Mouse (Mus musculus) kidney, postnatal 36 days (tissue): Measurements from ENCODE around the gene Ggact.

Source experiments
- DNase-seq, 2 experiments: peaks; one replicate each; pipeline ENCODE4 v3.0.0; 2021 to 2022; ENCODE audit warnings: mixed read lengths in 2 of 2

Gene Ggact

DNA sequence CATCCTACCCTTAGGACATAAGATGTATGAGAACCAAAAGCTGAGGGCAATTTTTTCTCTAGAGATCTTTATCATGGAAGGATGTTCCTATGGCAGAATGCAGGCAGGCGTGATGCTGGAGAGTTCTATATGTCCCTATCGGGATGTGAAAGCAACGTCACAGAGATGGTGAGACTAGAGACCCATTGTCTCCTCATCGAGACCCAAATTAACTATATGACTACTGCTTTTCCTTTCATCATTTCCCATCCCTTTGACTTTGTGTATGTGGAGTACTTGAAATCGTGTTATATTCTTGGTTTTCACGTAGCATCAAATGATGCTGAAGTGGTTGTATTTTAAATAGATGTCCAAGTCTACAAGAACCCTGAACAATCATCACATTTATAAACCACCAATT lies at the start of gene Ggact:
Gene Ggact (minus strand): TSS at position 101 of the 400 bp plus-strand sequence.
- DNase-seq, result no peak

DNA sequence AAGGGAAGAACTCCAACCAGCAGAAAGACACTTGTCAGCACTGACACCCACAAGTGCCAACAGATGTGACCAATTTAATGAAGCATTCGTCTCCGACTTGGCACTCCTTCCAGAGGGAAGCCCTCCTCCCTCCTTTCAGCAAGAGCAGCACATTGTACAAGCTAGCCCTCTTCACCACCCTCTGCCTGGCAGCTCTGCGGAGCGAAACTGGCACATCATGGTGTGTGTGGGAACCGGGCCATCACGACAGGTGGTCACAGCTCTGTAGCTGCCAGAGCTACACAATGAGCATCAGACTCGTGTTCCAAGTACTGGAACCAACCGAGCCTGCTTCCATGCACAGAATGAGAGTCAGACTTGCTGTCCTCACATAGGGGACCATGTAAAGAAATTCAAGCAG lies 44.4 kb upstream of the Ggact start:
- no peak for DNase-seq

DNA sequence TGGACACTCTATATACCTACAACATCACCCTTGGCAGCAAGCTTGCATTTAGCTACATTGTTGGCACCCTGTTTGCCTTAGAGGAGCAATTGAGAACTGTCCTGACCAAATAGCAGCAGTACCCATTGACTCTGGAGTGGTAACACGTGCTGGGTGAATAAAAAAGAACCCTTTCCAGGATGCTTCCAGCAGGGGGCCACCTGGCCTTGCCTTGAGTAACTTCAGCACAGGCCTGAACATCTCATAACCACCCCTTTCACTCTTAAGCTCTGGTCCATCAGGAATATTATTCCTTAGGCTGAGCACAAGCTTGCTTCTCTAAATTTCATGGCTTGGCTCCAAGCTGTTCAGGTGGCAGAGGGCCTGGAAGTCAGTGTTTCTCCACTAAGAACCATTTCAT lies 39.8 kb upstream of the Ggact start:
- peak; percentile 69 to 84 for DNase-seq

DNA sequence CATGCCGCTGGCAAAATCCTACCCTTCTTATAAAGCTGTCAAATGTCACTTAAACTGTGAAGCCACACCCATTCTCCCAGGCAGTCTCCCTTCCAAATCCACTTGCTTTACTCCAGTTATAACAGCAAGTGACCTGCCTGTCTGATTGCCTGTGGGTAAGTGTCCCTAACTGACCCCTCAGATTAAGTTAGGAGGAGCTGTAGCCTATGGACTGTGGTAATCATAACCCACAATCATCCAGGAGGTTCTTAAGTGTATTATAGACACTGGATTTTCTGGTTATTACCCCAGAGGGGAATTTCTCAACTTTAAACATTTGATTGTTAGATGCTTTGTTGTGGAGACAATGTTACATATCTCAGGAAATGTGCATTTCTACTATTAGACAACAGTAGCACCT lies 39.0 kb upstream of the Ggact start:
- no peak for DNase-seq

DNA sequence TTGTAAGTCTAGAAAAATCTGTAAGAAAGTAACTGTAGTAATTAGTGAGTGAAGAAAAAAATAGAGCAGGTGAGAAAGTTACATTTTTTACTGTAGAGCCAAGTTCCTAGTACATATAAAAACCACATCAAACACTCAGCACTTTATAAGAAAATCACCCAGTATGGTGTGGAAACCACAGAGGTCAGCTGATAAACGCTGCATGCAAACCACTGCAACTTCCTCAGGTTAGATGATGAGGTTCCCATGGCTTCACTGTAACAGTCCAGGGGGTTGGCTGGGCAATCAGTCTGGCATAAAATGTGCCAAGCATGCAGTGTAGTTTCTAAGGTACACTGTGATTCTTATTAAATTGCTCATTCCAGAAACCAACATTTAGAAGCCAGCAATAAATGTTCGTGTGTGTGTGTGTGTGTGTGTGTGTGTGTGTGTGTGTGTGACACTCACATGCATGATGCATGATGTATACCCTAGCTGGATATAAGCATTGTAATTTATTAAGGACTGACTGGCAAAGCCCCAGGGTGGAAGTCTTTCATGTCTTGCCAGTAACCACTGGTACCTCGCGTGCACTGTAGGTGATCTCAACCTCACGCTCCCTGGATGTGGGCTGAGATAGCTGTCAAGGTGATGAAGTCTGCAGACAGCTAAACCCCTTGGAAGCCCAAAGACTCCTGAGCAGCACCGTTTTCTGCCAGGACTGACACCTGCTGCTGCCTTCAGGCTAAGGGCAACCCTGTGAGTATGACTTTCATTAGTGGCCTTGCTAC lies 38.3 kb upstream of the Ggact start:
- no peak for DNase-seq

DNA sequence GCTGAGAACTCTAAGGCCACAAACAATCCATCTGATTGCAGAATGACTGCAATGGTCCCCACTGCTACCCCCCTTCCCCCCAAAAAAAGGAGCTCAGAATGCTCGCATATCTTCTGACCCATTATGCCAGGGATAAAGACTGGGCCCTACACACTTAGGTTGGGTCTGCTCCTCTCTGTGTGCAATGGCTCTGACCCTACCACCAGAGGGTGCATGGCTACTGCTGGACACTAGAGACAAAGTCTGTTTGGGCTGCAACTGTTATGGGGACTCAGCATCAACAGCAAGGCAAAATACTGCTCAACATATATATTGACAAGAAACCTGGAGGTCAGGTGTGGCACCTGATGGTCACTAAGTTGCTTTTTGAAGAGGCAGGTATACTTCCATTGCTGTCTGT lies 37.4 kb upstream of the Ggact start:
- peak in 1 of 2 experiments; percentile 18 for DNase-seq

DNA sequence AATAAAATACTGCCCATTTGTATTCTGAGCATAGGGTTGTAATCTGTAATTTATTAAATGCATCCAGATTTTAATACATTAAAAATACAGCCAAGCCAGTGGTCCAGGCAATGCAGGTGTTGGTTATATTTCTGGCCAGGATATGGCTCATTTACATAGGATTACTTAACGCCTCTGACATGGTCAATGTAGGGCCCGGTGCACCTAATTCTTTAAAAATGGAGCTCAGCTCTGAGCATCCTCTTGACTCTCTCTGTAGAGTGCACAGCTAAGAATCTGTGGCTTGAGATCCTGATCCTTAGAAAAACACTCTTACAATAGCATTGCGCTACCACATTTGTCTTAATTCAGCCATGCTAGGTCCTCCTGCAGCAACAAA lies 29.9 kb upstream of the Ggact start:
- no peak for DNase-seq

DNA sequence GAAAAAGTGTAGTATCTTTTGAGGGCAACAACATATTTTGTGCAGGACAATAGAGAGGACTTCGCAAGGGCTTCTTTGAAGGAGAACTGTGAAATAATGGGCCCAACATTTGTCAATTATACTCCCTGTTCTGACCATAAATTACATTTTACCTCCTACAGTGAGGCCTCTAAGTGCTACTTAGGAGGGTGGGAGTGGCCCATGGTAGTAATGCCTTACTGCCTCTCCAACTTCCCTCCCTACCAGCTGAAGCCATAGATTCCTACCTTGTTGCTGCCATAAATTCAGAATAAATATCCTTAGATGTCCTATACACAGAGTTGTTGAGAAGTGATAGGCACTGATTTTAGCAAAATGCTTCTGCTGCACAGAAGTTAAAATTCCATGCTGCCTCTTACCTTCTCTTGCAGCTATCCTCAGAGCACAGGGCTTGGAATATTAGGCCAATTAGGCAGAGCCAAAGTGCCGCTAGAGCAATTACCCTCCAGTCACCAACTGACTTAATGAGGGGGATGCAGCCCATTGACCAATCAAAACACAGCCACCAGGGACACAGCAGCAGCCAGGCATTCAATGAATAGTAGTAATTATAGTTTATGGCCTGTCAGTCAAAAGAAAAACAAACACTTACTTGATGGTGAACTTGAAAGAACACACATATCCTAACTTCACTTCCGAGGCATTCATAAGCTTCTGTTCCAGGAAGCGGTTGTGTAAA lies 29.4 kb upstream of the Ggact start:
- peak in 1 of 2 experiments; percentile 16 for DNase-seq

DNA sequence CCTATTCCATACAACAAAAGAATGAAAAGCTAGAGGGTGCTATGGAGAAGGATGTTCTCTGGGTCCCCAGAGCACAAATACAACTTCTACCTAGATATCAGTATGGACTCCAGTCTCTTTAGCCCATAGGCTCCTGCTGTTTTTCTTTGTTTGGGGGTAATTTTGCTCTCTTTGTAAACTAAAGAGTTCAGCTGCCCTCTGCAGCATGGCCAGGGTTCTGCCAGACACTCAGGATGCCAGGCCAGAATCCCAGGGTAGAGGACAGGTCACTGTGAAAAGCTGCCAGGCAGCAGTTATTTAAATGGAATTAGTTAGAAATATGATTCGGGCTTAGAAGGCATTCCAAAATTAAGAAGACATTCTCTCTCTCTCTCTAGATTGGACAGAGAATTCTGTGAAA lies 22.9 kb upstream of the Ggact start:
- DNase-seq, result no peak

DNA sequence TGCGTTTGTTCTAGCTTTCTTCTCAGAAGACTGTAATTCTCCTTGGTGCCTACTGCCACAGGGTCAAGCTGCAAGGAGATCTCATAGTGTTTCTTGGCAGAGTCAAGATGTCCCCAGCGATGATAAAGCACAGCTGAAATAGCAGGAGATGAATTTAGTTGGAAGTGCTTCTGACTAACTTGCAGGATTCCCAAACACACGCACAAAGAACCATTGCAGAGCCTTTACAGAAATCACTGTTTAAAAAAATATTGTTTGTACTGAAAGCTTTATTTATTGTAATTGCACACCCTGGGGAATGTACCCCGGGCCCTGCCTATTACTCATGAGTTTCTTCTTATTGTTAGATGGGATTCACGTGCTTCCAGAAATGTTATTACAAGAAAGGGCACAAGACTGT lies 6.5 kb upstream of the Ggact start:
- no peak for DNase-seq

DNA sequence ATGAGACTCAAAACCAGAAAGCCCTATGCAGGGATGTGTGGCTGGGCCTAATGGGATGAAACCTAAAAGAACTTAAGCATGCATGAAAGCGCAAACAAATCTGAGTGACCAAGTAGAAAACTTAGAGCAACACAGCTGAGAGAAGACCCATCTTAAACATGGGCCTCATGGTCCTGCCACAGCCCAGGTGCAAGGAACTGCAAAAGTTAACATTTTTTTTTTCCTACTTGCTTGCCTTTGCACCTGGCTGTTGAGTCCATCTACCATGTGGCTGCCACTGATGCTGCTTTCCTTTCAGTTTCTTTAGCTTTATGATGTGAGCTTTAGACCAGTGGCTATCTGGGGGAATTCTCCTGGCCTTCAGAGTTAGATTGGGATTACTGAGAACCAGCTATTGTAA lies 4.1 kb upstream of the Ggact start:
- no peak for DNase-seq

DNA sequence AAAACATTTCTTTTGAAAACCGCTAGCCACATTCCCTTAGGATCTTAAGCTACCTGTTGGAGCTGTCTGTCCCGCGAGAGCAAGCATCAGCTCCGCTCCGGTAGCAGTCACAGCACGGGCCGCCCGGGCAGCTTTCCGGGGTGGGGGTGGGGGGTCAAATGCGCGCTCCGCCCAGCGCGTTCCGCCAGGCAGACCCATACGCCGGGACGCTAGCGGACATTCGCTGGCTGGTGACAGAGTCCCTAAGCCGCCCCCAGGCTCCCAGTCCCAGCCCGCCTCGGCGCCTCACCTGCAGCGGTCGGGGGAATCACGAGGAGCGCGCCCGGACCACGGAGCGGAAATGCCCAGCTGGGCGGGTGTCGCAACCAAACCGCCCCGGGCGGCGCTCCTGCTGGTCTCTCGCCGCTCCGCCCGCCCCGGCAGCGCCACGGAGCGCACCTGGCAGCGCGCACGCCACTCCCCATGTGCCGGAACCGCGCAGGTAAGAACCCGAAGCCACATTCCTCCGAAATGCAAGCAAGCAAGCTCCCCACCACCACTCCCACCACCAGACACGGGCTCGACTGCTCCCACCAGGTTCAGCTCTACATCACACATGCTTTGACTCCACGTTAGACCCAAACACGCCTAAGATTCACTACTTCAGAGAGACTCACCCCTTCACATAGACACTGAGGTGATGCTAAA lies 602 bp downstream of the Ggact start:
- DNase-seq, result peak; percentile 83 to 90

DNA sequence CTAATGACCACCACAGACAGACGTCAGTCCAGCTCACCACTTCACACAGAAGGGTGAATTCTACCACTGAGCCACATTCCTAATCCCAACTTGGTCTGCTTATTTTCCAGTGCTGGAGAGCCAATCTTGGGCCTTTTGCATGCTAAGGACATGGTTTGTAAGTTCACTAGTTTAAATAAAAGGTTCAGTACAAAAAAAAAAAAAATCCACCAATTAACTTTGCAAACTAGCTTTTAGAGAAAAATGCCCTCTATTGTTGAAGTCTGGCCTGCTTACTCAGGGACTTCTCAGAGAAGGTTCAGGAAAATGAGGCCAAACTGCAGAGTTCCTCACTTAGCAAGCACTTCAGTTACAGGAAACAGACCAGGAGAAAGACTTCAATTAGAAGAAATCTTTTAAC lies 1.4 kb downstream of the Ggact start:
- peak in 1 of 2 experiments; percentile 21 for DNase-seq

DNA sequence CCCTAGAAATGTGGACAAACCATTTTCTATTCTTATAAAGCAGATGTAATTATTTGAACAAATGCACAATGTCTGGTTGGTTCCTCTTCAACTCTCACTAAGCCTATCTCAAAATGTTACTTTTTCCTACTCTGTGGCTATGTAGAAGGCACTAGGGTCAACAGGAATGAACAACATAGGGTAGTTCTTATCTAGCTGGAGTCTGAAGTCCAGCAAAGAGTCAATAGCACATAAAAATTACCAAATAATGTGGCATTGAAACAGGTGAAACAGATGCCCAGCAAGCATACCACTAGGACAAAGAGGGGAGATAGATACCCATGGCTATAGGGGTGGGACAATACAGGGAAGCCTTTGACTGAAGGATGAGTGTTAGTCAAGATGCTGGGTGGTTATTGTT lies 2.3 kb downstream of the Ggact start:
- no peak for DNase-seq

DNA sequence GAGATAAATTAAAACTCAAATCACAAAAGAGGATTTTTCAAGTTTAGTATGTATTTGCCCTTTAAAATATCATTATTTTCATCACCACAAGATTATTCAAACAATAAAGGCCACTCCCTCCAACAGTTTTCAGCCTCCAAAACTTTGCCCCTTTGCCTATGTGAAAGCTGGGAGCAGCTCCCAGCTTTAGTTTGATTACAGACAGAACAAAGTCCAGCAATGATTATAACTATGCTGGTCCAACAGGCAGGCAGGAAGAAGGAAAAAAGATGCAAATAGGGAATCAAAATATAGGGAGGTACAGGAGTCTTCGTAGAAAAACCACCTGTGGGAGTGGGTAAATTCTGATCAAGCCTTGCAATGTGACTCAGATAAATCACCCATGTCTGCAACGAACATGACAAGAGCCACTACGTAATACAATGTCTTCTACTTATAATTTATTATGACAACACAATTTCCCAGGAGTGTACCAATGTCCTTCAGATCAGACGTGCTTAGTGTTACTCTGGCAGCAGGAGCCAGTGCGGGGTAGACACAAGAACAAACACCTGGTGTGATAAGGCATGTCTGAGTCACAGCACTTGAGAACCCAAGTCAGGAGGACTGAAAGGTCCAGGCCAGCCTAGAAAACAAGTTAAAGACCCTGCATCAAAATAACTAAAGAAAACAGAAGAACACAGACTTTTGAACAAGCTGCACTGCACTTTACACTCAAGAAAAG lies 4.0 kb downstream of the Ggact start:
- no peak for DNase-seq

DNA sequence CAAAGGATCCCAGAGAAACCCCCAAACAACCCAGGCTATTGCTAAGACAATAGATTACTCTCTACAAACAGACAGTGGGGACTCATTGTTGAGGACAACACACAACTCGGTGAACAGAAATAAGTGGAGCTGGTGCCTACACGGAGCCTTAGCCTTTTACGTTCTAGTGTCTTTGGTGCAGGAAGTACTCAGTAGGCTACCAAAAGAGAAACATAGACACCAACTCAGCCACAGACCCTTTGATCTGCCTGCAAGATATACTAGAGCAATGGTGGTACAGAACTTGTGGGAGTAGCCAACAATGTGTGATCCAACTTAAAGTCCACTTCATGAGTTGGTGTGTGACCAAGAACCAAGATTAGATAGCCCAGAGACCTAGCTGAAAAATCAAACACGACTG lies 5.5 kb downstream of the Ggact start:
- DNase-seq, result no peak

DNA sequence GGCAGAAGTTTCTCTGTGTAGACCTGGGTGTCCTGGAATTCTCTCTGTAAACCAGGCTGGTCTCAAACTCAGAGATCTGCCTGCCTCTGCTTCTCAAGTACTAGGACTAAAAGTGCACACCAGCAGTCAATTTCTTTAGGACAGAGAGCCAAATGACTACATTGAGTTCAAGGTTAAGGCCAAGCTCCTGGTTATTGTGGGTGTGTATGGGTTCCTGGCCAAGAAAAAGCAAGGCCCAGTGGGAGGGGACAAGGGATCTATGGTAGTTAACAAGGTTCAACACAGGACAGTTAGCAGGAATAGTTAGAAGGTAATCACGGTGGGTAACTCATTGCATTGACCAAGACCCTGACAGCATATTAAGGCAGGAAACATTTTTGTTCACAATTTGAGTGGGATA lies 8.6 kb downstream of the Ggact start:
- DNase-seq, result peak in 1 of 2 experiments; percentile 20

DNA sequence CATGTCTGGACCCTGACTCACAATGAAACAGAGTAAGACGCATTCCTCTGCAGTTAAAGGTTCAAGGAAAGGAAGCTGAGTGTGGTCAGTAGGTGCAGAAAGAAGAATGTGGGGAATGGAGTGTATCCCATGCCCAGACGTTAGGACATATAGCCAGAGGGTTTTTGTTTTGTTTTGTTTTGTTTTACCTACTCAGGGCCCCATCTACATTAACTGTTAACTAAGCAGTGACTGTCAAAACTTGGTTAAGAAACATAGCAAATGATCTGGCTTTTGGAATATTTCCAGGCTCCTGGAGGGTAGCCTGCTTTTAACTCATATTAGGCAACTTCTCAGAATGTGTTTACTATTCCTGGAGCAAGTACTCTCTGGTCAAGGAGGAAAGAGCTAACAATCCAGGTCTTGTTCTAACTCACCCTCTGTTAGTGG lies 9.6 kb downstream of the Ggact start:
- DNase-seq, result peak; percentile 45 to 84

DNA sequence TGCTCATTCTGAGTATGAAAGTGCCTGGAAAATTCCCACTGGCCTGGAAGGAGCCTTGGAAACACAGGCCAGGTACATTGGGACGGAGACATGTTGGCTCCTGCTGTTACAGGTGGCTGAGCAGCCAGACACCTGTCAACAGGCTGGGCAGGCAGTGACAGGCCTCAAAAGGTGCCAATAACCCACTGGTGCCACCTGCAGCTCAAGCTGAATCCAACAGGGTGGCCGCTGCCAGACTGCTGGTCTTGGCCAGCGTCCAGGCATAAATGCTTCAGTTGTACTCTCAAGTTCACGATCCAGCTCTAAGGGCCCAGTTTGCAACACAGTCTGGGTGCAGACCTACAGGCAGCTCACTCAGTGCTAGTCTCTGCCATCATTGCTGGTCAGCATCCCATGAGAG lies 10.7 kb downstream of the Ggact start:
- DNase-seq, result peak; percentile 93 to 94

DNA sequence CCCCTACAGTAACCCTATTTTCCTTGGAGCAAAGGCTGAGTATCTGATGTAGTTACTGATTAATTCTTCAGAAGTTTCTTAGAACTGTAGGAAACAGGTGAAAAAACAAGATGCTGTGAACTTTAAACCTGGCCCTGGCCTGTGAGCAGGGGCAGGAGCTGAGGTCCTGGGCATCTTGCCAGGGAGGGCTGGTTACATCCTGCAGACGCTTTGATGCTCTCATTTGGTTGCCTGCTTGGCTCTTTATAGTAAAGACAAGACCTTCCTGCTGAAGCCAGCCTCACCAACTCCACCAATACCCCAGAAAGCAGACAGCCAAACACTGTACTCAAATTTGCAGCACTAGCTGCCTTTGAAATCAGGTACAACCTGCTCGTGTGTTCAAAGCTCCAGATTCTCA lies 11.4 kb downstream of the Ggact start:
- DNase-seq, result peak; percentile 95 to 96

DNA sequence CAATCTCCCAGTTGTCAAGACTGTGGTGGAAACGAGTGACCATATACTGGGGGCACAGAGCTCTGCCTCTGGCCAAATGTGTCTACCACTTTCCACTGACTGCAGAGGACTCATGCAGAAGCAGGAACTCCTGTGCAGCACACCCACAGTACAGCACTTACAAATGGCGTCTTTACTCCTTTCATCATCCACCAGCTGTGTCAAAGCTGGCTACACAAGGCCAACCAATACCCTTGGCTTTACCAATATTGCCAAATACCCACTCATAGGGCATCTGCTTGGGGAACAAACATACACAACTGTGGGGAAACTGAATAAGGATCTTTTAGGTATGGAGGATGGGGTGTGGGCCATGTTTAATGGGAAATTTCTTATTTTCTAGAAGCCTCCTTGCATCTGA lies 11.8 kb downstream of the Ggact start:
- peak in 1 of 2 experiments; percentile 13 for DNase-seq

DNA sequence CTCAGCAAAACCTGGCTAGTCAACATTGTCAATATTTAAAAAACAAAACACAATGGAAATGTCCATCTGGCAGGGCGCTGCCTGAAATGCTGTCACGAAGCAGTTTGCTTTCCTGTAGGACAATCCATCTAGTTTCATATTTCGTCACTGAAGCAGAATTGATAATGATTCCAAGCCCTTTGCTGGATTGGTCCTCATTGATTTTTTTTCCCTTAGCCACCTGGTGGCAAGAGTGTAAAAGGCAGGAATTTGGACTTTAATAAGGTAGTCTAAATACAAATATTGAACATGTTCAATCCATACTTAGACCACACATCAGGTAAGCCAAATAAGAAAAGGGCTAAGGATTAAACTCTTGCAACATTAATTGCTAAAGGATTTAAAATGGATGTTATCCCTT lies 12.4 kb downstream of the Ggact start:
- no peak for DNase-seq

DNA sequence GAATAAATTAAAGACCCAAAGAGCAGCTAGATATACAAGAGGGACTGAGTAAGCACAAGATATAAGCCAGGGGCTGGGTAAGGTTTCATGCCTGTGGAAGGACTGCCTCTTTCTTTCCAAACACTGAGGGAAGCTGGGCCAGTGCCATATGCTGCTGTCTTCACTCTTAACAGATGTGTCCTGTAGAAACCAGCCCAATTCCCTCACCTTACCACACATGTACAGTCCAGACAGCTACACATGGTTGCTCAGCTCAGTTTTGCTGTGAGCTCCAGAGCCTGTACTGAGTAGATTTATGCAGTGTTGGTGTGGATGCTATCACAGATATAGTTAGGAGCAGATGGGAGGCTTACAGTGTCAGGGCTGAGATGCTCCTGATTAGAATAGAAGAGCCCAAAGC lies 12.9 kb downstream of the Ggact start:
- DNase-seq, result peak; percentile 23 to 34
